Mouse (Mus musculus): ENCODE data around the gene Sln. TPM values are rescaled to one million over a fixed set of nuclear protein-coding genes. Genes with fewer than 3 reads are reported as not detected.

Gene Sln
- polyA plus RNA-seq, 1 experiment from 2014 or later, result 1.3 TPM

DNA sequence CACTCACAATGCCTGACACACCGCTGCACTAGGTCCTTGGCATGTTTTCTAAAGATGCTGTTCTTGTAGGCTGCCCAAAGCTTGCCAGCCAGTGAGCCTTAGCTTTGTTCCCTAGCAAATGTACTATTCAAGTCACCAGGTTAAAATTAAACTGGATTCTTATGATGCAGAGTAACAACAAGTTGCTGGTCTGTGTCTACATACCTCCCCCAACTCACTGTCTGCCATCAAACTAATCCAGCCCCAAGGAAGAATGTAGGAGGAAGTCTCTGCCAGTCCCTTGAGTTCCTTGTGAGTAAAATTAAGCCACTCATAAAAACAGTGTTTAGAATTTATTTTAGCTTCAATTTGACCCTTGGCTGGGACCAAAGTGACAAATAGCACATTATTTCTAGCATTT, 3.7 kb downstream of the Sln start:
- no peak for ATAC-seq
- Histone ChIP-seq H3K27me3 (replicated peaks) (no peaks in the 10 kb centered on the region), H3K9me3 (no peaks in the 10 kb centered on the region), H3K36me3 (no peaks in the 10 kb centered on the region), H3K4me3 (replicated peaks) (no peak overlapping the region), H3K27ac (no peak overlapping the region), H3K4me2 (replicated peaks) (no peak overlapping the region), H3K9ac (no peak overlapping the region), H3K4me1 (replicated peaks) (no peaks in the 10 kb centered on the region)
- 73% methylated on average over 1 of the region's 1 CpGs for WGBS

DNA sequence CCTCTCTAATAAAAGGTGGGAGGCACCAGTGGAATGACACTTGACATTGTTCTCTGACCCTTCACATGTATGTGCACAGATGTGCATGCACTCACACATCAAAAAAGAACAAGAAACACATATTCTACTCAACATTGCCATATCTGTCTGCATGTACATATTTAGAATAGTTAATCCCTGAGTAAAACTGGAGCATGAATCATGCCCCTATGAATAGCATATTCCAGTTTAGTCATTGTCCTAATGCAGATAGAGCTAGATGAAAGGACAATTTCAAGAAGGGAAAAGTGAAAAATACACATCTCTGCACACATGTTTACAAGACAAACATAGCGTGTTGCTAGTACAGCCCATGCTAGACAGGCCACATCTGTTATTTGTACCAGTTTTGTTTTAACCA, 4.6 kb downstream of the Sln start:
- H3K9me3 ChIP-seq, result no peaks in the 10 kb centered on the region
- no peak for ATAC-seq
- no peak overlapping the region for H3K4me2 ChIP-seq (replicated peaks)
- H3K4me1 ChIP-seq (replicated peaks), result no peaks in the 10 kb centered on the region
- H3K36me3 ChIP-seq, result no peaks in the 10 kb centered on the region
- 74% methylated on average over 1 of the region's 1 CpGs for WGBS
- H3K27ac ChIP-seq, result no peak overlapping the region
- no peaks in the 10 kb centered on the region for H3K27me3 ChIP-seq (replicated peaks)
- H3K9ac ChIP-seq, result no peak overlapping the region
- no peak overlapping the region for H3K4me3 ChIP-seq (replicated peaks)

DNA sequence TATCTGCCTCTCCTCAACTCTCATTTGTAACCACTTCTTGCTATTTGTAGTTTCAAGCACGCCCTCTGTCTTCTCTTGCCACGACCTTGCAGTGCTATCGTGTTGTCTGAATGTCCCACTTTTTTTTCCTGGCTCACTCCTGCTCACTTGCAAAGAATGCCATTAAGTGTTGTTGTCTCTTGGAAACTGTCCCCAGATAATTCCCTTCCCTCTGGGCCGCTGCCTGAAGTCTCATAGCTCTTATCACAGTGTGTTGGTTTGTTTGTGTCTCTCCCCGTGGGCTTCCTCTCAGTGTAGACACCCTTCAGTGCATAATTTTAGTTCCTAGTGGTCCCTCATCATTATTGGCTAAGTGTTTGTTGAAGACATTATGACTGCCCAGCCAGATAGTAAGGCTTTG, 7.9 kb downstream of the Sln start:
- Histone ChIP-seq H3K27me3 (replicated peaks) (no peaks in the 10 kb centered on the region), H3K4me3 (replicated peaks) (no peak overlapping the region), H3K4me1 (replicated peaks) (no peaks in the 10 kb centered on the region), H3K27ac (no peak overlapping the region), H3K9me3 (no peaks in the 10 kb centered on the region), H3K4me2 (replicated peaks) (no peak overlapping the region), H3K9ac (no peak overlapping the region), H3K36me3 (no peaks in the 10 kb centered on the region)
- 72% methylated on average over 5 of the region's 5 CpGs for WGBS
- no peak for ATAC-seq

DNA sequence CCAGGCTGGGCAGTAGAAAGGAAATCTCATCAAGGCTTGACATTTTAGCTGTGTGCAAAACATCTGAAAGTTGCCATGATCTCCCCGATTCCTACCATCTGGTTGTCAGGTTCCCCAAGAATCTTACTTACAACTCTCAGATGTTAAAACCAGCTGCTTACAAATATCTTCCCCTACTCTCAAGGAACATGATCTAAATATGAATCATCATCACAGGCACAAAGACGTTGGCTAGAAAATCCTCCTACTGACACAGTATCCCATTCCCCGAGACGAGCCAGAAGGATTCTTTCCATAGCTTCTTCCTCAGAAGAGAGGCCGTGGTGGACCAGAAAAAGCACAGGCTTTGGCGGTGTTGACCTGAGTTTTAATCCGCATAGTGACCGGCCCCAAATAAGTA, 23.3 kb downstream of the Sln start:
- no peaks in the 10 kb centered on the region for H3K9me3 ChIP-seq
- no peaks in the 10 kb centered on the region for H3K36me3 ChIP-seq
- no peak for ATAC-seq
- no peak overlapping the region for H3K27ac ChIP-seq
- H3K9ac ChIP-seq, result no peak overlapping the region
- H3K4me2 ChIP-seq (replicated peaks), result no peak overlapping the region
- H3K4me3 ChIP-seq (replicated peaks), result no peak overlapping the region
- WGBS, result 82% methylated on average over 8 of the region's 8 CpGs
- no peaks in the 10 kb centered on the region for H3K4me1 ChIP-seq (replicated peaks)
- H3K27me3 ChIP-seq (replicated peaks), result no peaks in the 10 kb centered on the region

DNA sequence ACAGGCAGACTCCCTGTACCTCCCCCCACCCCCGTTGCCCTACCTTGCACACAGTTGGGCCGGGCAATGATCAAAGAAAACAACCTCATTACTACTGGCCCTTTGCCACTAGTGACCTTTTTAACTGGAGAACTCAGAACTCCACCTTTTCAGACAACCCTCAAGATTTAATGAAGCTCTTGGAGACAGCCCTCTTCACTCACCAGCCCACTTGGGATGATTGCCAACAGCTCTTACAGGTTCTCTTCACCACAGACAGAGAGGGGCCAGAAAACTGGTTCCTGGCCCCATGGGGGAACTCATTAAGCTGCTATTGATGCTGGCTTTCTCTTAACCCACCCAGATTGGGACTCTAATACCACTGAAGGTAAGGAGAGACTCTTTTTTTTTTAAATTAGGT, 27.5 kb downstream of the Sln start:
- WGBS, result 38% methylated on average over 2 of the region's 2 CpGs

DNA sequence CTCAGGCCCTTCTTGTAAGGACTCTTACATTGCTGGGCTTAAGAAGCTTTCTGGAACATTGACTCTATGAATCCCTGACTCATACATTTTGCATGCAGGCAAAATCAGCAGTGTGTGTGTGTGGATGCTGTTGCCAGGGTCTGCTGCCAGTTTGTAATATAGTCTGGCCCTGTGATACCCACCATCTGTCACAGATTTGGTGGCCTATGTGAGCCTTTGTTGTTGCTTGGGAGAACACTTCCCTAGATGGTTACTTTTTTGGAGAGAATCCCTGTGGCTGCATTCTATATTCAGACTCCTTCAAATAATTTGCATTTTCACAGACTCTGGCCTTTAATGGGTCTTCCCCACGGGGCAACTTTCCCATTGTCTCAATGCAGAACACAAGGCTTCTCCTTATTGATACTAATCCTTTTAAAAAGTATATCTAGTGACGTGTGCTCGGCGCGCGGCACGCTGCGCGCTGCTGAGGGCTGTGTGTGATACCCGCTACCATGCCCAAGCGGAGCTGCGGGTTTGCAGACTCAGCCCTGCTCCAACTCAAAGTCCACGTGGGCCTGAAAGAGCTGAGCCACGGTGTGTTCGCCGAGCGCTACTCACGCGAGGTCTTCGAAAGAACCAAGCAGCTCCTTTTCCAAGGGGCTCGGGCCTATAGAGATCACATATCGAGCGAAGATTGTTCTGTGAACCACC, 33.8 kb downstream of the Sln start:
- WGBS, result 92% methylated on average over 23 of the region's 23 CpGs
- no peaks in the 10 kb centered on the region for H3K9me3 ChIP-seq
- H3K4me2 ChIP-seq (replicated peaks), result no peak overlapping the region
- no peaks in the 10 kb centered on the region for H3K27me3 ChIP-seq (replicated peaks)
- H3K4me3 ChIP-seq (replicated peaks), result no peak overlapping the region
- no peaks in the 10 kb centered on the region for H3K4me1 ChIP-seq (replicated peaks)
- H3K27ac ChIP-seq, result no peak overlapping the region
- no peak for ATAC-seq
- H3K9ac ChIP-seq, result no peak overlapping the region
- no peaks in the 10 kb centered on the region for H3K36me3 ChIP-seq

More for the DNA sequence above, 27.5 kb downstream of the Sln start:
- H3K9ac ChIP-seq, result no peak overlapping the region
- H3K36me3 ChIP-seq, result no peaks in the 10 kb centered on the region
- H3K4me1 ChIP-seq (replicated peaks), result no peaks in the 10 kb centered on the region
- H3K27me3 ChIP-seq (replicated peaks), result no peaks in the 10 kb centered on the region
- no peak overlapping the region for H3K4me3 ChIP-seq (replicated peaks)
- no peak overlapping the region for H3K4me2 ChIP-seq (replicated peaks)
- ATAC-seq, result no peak
- H3K9me3 ChIP-seq, result no peaks in the 10 kb centered on the region
- no peak overlapping the region for H3K27ac ChIP-seq

DNA sequence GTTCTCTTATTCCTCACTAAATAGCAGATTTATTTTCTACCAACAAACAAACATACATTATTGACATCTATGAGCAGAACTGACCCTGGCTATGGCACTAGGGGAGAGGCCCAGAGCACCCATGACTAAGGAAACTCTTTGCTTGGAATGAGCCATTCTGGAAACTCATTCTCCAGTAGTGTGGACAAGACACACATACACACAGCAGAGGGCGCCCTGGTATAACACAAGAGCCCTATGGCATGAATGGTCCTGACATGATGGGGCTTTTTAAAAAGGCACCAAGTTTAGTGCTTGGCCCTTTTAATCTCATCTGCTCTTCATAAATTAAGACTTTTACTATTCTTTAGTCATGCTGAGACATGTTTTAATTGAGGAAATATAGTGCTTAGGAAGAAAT, 40.1 kb downstream of the Sln start:
- WGBS, result 6% methylated on average over 1 of the region's 1 CpGs
- no peak for ATAC-seq
- no peak overlapping the region for H3K27ac ChIP-seq

DNA sequence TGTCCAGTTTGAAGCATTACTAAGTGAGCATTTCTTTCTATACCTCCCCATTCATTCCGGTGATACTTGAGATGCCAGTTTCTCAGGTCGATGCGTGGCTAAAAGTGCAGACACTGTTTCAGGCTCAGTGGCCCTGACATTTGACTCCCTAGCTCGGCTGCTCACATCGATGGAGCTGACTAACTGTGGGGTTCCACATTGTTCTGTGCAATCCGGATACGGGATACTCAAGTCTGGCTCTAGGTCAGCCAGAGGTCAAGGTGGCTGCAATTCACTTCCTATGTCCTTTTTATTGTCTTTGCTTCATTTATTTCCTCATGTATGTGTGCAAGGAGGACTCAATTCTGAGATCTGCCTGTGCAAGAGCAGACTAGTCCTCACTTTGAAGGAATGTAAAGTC, 45.9 kb downstream of the Sln start:
- no peak overlapping the region for H3K4me2 ChIP-seq (replicated peaks)
- no peak overlapping the region for H3K4me3 ChIP-seq (replicated peaks)
- no peak overlapping the region for H3K27ac ChIP-seq
- no peak for ATAC-seq
- H3K36me3 ChIP-seq, result no peaks in the 10 kb centered on the region
- no peaks in the 10 kb centered on the region for H3K27me3 ChIP-seq (replicated peaks)
- no peak overlapping the region for H3K9ac ChIP-seq
- 74% methylated on average over 7 of the region's 7 CpGs for WGBS
- no peaks in the 10 kb centered on the region for H3K4me1 ChIP-seq (replicated peaks)
- H3K9me3 ChIP-seq, result no peaks in the 10 kb centered on the region

More for the DNA sequence above, 40.1 kb downstream of the Sln start:
- Histone ChIP-seq H3K4me1 (replicated peaks) (no peaks in the 10 kb centered on the region), H3K4me3 (replicated peaks) (no peak overlapping the region), H3K4me2 (replicated peaks) (no peak overlapping the region), H3K9me3 (no peaks in the 10 kb centered on the region), H3K27me3 (replicated peaks) (no peaks in the 10 kb centered on the region), H3K9ac (no peak overlapping the region), H3K36me3 (no peaks in the 10 kb centered on the region)

DNA sequence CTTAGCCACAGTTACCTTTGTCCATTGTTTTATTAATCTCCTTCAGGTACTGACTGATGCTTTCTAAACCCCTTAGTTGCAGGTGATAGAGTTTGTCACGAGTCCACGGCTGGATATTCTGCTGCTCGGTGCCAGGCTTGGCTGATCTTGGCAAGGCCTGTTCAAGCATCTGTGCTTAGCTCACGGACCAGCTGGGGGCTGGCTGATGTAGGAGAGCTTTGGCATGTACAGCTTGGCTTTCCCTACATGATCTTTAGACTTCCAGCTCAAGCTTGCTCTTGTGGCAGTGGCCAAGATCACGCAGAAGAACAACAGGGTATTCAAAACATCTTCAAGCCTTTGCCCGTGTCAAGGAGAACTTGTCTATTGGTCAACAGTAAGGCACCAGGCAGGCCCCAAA, 49.9 kb downstream of the Sln start:
- no peaks in the 10 kb centered on the region for H3K4me1 ChIP-seq (replicated peaks)
- no peaks in the 10 kb centered on the region for H3K36me3 ChIP-seq
- ATAC-seq, result no peak
- H3K4me3 ChIP-seq (replicated peaks), result no peak overlapping the region
- no peak overlapping the region for H3K27ac ChIP-seq
- WGBS, result 83% methylated on average over 6 of the region's 6 CpGs
- no peak overlapping the region for H3K9ac ChIP-seq
- no peaks in the 10 kb centered on the region for H3K9me3 ChIP-seq
- no peak overlapping the region for H3K4me2 ChIP-seq (replicated peaks)
- H3K27me3 ChIP-seq (replicated peaks), result no peaks in the 10 kb centered on the region

DNA sequence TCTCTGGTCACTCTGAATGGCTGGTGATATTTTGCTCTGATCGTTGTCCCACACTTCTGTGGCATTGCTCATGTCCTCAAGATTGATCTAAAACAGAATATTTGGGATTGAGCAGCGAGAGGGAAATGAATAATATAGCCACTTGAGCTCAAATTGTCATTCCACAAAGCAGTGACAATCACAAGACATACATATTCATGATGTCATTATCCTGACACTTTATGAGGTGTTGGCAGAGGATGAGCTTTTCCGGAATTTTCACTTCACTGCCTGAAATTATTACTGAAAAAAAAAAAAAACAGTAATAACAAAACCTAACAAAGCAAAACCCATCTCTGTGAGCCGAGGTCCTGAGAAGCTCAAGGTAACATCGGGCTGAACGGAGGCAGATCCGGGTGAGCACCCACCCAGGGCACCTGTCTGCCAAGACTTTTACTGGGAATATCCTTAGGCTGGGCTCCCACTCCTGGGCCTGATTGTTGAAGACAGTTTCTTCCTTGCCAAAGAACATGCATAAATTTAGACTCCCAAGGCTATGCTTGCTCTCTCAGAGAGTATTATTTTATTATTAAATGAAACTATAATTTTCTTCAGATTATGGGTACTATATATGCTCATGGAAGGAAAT, 53.4 kb downstream of the Sln start:
- no peaks in the 10 kb centered on the region for H3K27me3 ChIP-seq (replicated peaks)
- no peak overlapping the region for H3K4me3 ChIP-seq (replicated peaks)
- H3K4me1 ChIP-seq (replicated peaks), result no peaks in the 10 kb centered on the region
- H3K9me3 ChIP-seq, result no peaks in the 10 kb centered on the region
- no peaks in the 10 kb centered on the region for H3K36me3 ChIP-seq
- ATAC-seq, result no peak
- no peak overlapping the region for H3K4me2 ChIP-seq (replicated peaks)
- H3K27ac ChIP-seq, result no peak overlapping the region
- no peak overlapping the region for H3K9ac ChIP-seq
- WGBS, result 88% methylated on average over 7 of the region's 7 CpGs

Other genes starting within 250 kb of the Sln start
- 139 and 153 TPM in 2 replicates for gene Acat1, start 239.8 kb upstream of the Sln start, polyA plus RNA-seq (2015; fragmentation: Nextera tagmentation; extraction: Ambion mirVana)
- gene Cul5, start 180.2 kb upstream of the Sln start, polyA plus RNA-seq (2015; fragmentation: Nextera tagmentation; extraction: Ambion mirVana), result 32.2 and 32.3 TPM in 2 replicates
- 0.32 and 0.78 TPM in 2 replicates for gene Rab39, start 143.9 kb upstream of the Sln start, polyA plus RNA-seq (2015; fragmentation: Nextera tagmentation; extraction: Ambion mirVana)
- gene Slc35f2, start 78.6 kb upstream of the Sln start, polyA plus RNA-seq (2015; fragmentation: Nextera tagmentation; extraction: Ambion mirVana), result 21.0 and 22.1 TPM in 2 replicates
- 0.42 and 1.2 TPM in 2 replicates for gene Elmod1, start 125.1 kb downstream of the Sln start, polyA plus RNA-seq (2015; fragmentation: Nextera tagmentation; extraction: Ambion mirVana)
- 0.14 and 0.31 TPM in 2 replicates for gene Tnfaip8l3, start 218.2 kb downstream of the Sln start, polyA plus RNA-seq (2015; fragmentation: Nextera tagmentation; extraction: Ambion mirVana)